In genomic region chr8:79295276-79296105, GRCm38 (mm10) we compare ENCODE assay signal across 9 mouse cellular contexts. TPM values are rescaled to one million over a fixed set of nuclear protein-coding genes. Genes with fewer than 3 reads are reported as not detected.
A peak's percentile ranks its signal among the peaks of the same experiment; 100 is the strongest.
DNase-seq lines count a peak whose midpoint lies in the region; ATAC-seq and TF ChIP-seq lines count a peak whose summit lies in the region.
"Had no signal": no experiment of that assay in that cellular context is flagged by ENCODE, and none has a peak within 500 bp of the region (broad histone marks: within the 10 kb centered on the region; RNA-seq: fewer than 3 reads in every experiment).

No protein-coding gene starts in this region.

- peak overlapping the region; percentile 78 for H3K9ac ChIP-seq in kidney, embryonic 14.5 days (ENCODE audit: low read depth, low read length)
- peak overlapping the region; percentile 76 for H3K9ac ChIP-seq in forebrain, postnatal 0 days
- peak overlapping the region; percentile 80 for H3K9ac ChIP-seq in midbrain, embryonic 11.5 days (ENCODE audit: low read length)

- peak overlapping the region; percentile 54 for H3K4me3 ChIP-seq in kidney, embryonic 14.5 days (ENCODE audit: low read length)
- peak overlapping the region; percentile 62 for H3K4me3 ChIP-seq in forebrain, postnatal 0 days (ENCODE audit: low read depth, low read length)
- H3K4me3 ChIP-seq in midbrain, embryonic 11.5 days (ENCODE audit: low read depth, low read length): peak overlapping the region; percentile 56

- no peak for ATAC-seq in kidney, embryonic 14.5 days (ENCODE audit: low FRiP score, low TSS enrichment)
- ATAC-seq in forebrain, postnatal 0 days: no peak
- no peak for ATAC-seq in midbrain, embryonic 11.5 days (ENCODE audit: low FRiP score)

- TF ChIP-seq CTCF in forebrain, postnatal 0 days (IDR thresholded peaks at IDR 0.05; ENCODE audit: low read depth): no peak

- H3K27ac ChIP-seq in kidney, embryonic 14.5 days (ENCODE audit: low read depth, low read length): peak overlapping the region; percentile 96
- peak overlapping the region; percentile 95 for H3K27ac ChIP-seq in forebrain, postnatal 0 days (ENCODE audit: low read depth, low read length)
- H3K27ac ChIP-seq in midbrain, embryonic 11.5 days (ENCODE audit: low read depth, low read length): peak overlapping the region; percentile 92

- no peaks in the 10 kb centered on the region for H3K27me3 ChIP-seq in kidney, embryonic 14.5 days (ENCODE audit: control insufficient read depth, insufficient read depth, low read length)
- H3K27me3 ChIP-seq in forebrain, postnatal 0 days (ENCODE audit: insufficient read depth, low read length): no peaks in the 10 kb centered on the region
- H3K27me3 ChIP-seq in midbrain, embryonic 11.5 days (ENCODE audit: control insufficient read depth, insufficient read depth, low read length): no peaks in the 10 kb centered on the region

- WGBS in kidney, embryonic 14.5 days: 15% methylated on average over 18 of the region's 18 CpGs
- 15% methylated on average over 18 of the region's 18 CpGs for WGBS in forebrain, postnatal 0 days
- 15% methylated on average over 18 of the region's 18 CpGs for WGBS in midbrain, embryonic 11.5 days

- H3K4me1 ChIP-seq in kidney, embryonic 14.5 days (ENCODE audit: control insufficient read depth, insufficient read depth, low read length): peaks cover 10% of the 10 kb centered on the region; the same call in 1 of the 2 replicates
- H3K4me1 ChIP-seq in forebrain, postnatal 0 days (ENCODE audit: insufficient read depth): peaks cover 17% of the 10 kb centered on the region; the same call in 1 of the 2 replicates
- peaks cover 12% of the 10 kb centered on the region for H3K4me1 ChIP-seq in midbrain, embryonic 11.5 days (ENCODE audit: control insufficient read depth, insufficient read depth, low read length)

- no peak for DNase-seq in kidney, adult 18-20 months
- peak; percentile 9 for DNase-seq in ZHBTc4 (ENCODE audit: low read depth, low spot score)
- no peak for DNase-seq in forebrain, postnatal 0 days
- peak; percentile 82 for DNase-seq in midbrain, embryonic 11.5 days (ENCODE audit: low spot score, missing footprints)
- no peak for DNase-seq in natural killer cell, adult 2 months (ENCODE audit: low spot score in 2 of 2)
- no peak for DNase-seq in cerebellum, adult 11 months
- no peak for DNase-seq in spleen, postnatal 36 days (ENCODE audit: low spot score in 2 of 2)

- H3K36me3 ChIP-seq in kidney, embryonic 14.5 days (ENCODE audit: control insufficient read depth, insufficient read depth, low read length): no peaks in the 10 kb centered on the region
- no peaks in the 10 kb centered on the region for H3K36me3 ChIP-seq in forebrain, postnatal 0 days (ENCODE audit: insufficient read depth)
- H3K36me3 ChIP-seq in midbrain, embryonic 11.5 days (ENCODE audit: control insufficient read depth, insufficient read depth, low read length): no peaks in the 10 kb centered on the region

- H3K9me3 ChIP-seq in kidney, embryonic 14.5 days (ENCODE audit: control insufficient read depth, low read length): no peaks in the 10 kb centered on the region
- H3K9me3 ChIP-seq in forebrain, postnatal 0 days (ENCODE audit: low read length): no peaks in the 10 kb centered on the region
- no peaks in the 10 kb centered on the region for H3K9me3 ChIP-seq in midbrain, embryonic 11.5 days (ENCODE audit: control insufficient read depth, low read length)

- H3K4me2 ChIP-seq in kidney, embryonic 14.5 days (replicated peaks; ENCODE audit: low read depth, low read length): peak overlapping the region; percentile 70
- H3K4me2 ChIP-seq in forebrain, postnatal 0 days (ENCODE audit: low read depth): peak overlapping the region; percentile 80
- H3K4me2 ChIP-seq in midbrain, embryonic 11.5 days: peak overlapping the region; percentile 89

RNA-seq across cellular contexts. Expression of gene Mmaa, which starts 0.8 kb away (rescaled TPM):
- polyA plus RNA-seq in kidney, embryonic 14.5 days (2014; fragmentation: Nextera tagmentation; extraction: Ambion mirVana): 10.5 and 11.6 TPM in 2 replicates
- total RNA-seq in forebrain, postnatal 0 days (2014; rRNA removed): 10.6 and 11.1 TPM in 2 replicates
- 14.0 and 14.9 TPM in 2 replicates for polyA plus RNA-seq in forebrain, postnatal 0 days (2015; fragmentation: Nextera tagmentation; extraction: Ambion mirVana)
- 10.1 and 10.4 TPM in 2 replicates for polyA plus RNA-seq in midbrain, embryonic 11.5 days (2014; fragmentation: Nextera tagmentation; extraction: Ambion mirVana)

RNA-seq across cellular contexts. Expression of gene 1700011L22Rik, which starts 47.1 kb away (rescaled TPM):
- not detected in 2 replicates for polyA plus RNA-seq in kidney, embryonic 14.5 days (2014; fragmentation: Nextera tagmentation; extraction: Ambion mirVana)
- not detected in 2 replicates for total RNA-seq in forebrain, postnatal 0 days (2014; rRNA removed)
- not detected in 2 replicates for polyA plus RNA-seq in forebrain, postnatal 0 days (2015; fragmentation: Nextera tagmentation; extraction: Ambion mirVana)
- not detected in 2 replicates for polyA plus RNA-seq in midbrain, embryonic 11.5 days (2014; fragmentation: Nextera tagmentation; extraction: Ambion mirVana)
- total RNA-seq: common myeloid progenitor, adult 5-6 weeks had no signal

Comparison
In these comparisons a context has a peak if more than half of its experiments do, and no peak if none do; other contexts are left out.
1. DNase-seq: peak in ZHBTc4 (single experiment) and midbrain, embryonic 11.5 days (single experiment); none in kidney, adult 18-20 months (single experiment), forebrain, postnatal 0 days (single experiment), natural killer cell, adult 2 months (0 of 2), cerebellum, adult 11 months (single experiment) and spleen, postnatal 36 days (0 of 2).
2. Peak in every context shown above with its lines, with median percentiles within 50 percentile points of each other: H3K27ac ChIP-seq, H3K4me2 ChIP-seq, H3K4me3 ChIP-seq and H3K9ac ChIP-seq.